Mouse (Mus musculus): ENCODE results near the gene Fam117a. TPM values are rescaled to one million over a fixed set of nuclear protein-coding genes. Genes with fewer than 3 reads are reported as not detected.

Gene Fam117a
- polyA plus RNA-seq, 1 experiment from 2014 or later: 3.0 TPM

- no peak for ATAC-seq
- Histone ChIP-seq H3K27me3 (replicated peaks; ENCODE audit: control insufficient read depth, insufficient read depth, low read length) (no peaks in the 10 kb centered on the region; the same call in 1 of the 2 replicates), H3K4me2 (ENCODE audit: low read length) (peak overlapping the region; percentile 27), H3K27ac (ENCODE audit: low read depth, low read length) (no peak overlapping the region), H3K4me3 (ENCODE audit: low read length) (no peak overlapping the region), H3K9ac (ENCODE audit: low read depth, low read length) (no peak overlapping the region; the same call in 1 of the 2 replicates), H3K4me1 (ENCODE audit: control insufficient read depth, insufficient read depth, low read depth, low read length) (peaks cover 12% of the 10 kb centered on the region), H3K36me3 (ENCODE audit: control insufficient read depth, insufficient read depth, low read length) (no peaks in the 10 kb centered on the region), H3K9me3 (ENCODE audit: control insufficient read depth, low read length) (no peaks in the 10 kb centered on the region)
- whole genome bisulfite sequencing: 15% methylated on average over 14 of the region's 14 CpGs
Measured at GRCm38 (mm10) chr11:95339471-95340021, 2.7 kb downstream of the Fam117a start.

GRCm38 (mm10) chr11:95340259-95340658 is 3.4 kb downstream of the Fam117a start:
- H3K4me2 ChIP-seq (ENCODE audit: low read length): no peak overlapping the region
- H3K4me1 ChIP-seq (ENCODE audit: control insufficient read depth, insufficient read depth, low read depth, low read length): peaks cover 12% of the 10 kb centered on the region
- no peak overlapping the region for H3K9ac ChIP-seq (ENCODE audit: low read depth, low read length)
- H3K27me3 ChIP-seq (replicated peaks; ENCODE audit: control insufficient read depth, insufficient read depth, low read length): no peaks in the 10 kb centered on the region; the same call in 1 of the 2 replicates
- WGBS: 23% methylated on average over 1 of the region's 1 CpGs
- H3K36me3 ChIP-seq (ENCODE audit: control insufficient read depth, insufficient read depth, low read length): no peaks in the 10 kb centered on the region
- no peak overlapping the region for H3K4me3 ChIP-seq (ENCODE audit: low read length)
- ATAC-seq: no peak
- H3K27ac ChIP-seq (ENCODE audit: low read depth, low read length): no peak overlapping the region
- H3K9me3 ChIP-seq (ENCODE audit: control insufficient read depth, low read length): no peaks in the 10 kb centered on the region

- Histone ChIP-seq H3K27me3 (replicated peaks; ENCODE audit: control insufficient read depth, insufficient read depth, low read length) (no peaks in the 10 kb centered on the region; the same call in 1 of the 2 replicates), H3K9me3 (ENCODE audit: control insufficient read depth, low read length) (no peaks in the 10 kb centered on the region), H3K4me3 (ENCODE audit: low read length) (no peak overlapping the region), H3K4me2 (ENCODE audit: low read length) (no peak overlapping the region), H3K36me3 (ENCODE audit: control insufficient read depth, insufficient read depth, low read length) (no peaks in the 10 kb centered on the region), H3K27ac (ENCODE audit: low read depth, low read length) (no peak overlapping the region), H3K9ac (ENCODE audit: low read depth, low read length) (no peak overlapping the region), H3K4me1 (ENCODE audit: control insufficient read depth, insufficient read depth, low read depth, low read length) (peaks cover 12% of the 10 kb centered on the region)
- ATAC-seq: no peak
- 37% methylated on average over 5 of the region's 5 CpGs for WGBS
Measured at GRCm38 (mm10) chr11:95340664-95341063, 3.8 kb downstream of the Fam117a start.

- Histone ChIP-seq H3K9ac (ENCODE audit: low read depth, low read length) (no peak overlapping the region), H3K27ac (ENCODE audit: low read depth, low read length) (no peak overlapping the region), H3K36me3 (ENCODE audit: control insufficient read depth, insufficient read depth, low read length) (no peaks in the 10 kb centered on the region), H3K27me3 (replicated peaks; ENCODE audit: control insufficient read depth, insufficient read depth, low read length) (no peaks in the 10 kb centered on the region; the same call in 1 of the 2 replicates), H3K9me3 (ENCODE audit: control insufficient read depth, low read length) (no peaks in the 10 kb centered on the region), H3K4me3 (ENCODE audit: low read length) (no peak overlapping the region), H3K4me1 (ENCODE audit: control insufficient read depth, insufficient read depth, low read depth, low read length) (peaks cover 6% of the 10 kb centered on the region), H3K4me2 (ENCODE audit: low read length) (no peak overlapping the region)
- WGBS: 63% methylated on average over 4 of the region's 4 CpGs
- no peak for ATAC-seq
Measured at GRCm38 (mm10) chr11:95343180-95343579, 6.4 kb downstream of the Fam117a start.

- no peak overlapping the region for H3K27ac ChIP-seq (ENCODE audit: low read depth, low read length)
- no peak overlapping the region for H3K4me3 ChIP-seq (ENCODE audit: low read length)
- WGBS: 68% methylated on average over 2 of the region's 2 CpGs
- H3K4me1 ChIP-seq (ENCODE audit: control insufficient read depth, insufficient read depth, low read depth, low read length): peaks cover 6% of the 10 kb centered on the region
- no peak for ATAC-seq
- no peaks in the 10 kb centered on the region for H3K27me3 ChIP-seq (replicated peaks; ENCODE audit: control insufficient read depth, insufficient read depth, low read length)
- H3K9ac ChIP-seq (ENCODE audit: low read depth, low read length): no peak overlapping the region
- no peak overlapping the region for H3K4me2 ChIP-seq (ENCODE audit: low read length)
- no peaks in the 10 kb centered on the region for H3K9me3 ChIP-seq (ENCODE audit: control insufficient read depth, low read length)
- no peaks in the 10 kb centered on the region for H3K36me3 ChIP-seq (ENCODE audit: control insufficient read depth, insufficient read depth, low read length)
Measured at GRCm38 (mm10) chr11:95344181-95344580, 7.4 kb downstream of the Fam117a start.

- no peaks in the 10 kb centered on the region for H3K9me3 ChIP-seq (ENCODE audit: control insufficient read depth, low read length)
- 68% methylated on average over 6 of the region's 6 CpGs for WGBS
- no peaks in the 10 kb centered on the region for H3K27me3 ChIP-seq (replicated peaks; ENCODE audit: control insufficient read depth, insufficient read depth, low read length)
- 0 out of 2 replicates have a peak overlapping the region, but pooled peaks have one; percentile 26 for H3K27ac ChIP-seq (ENCODE audit: low read depth, low read length)
- H3K9ac ChIP-seq (ENCODE audit: low read depth, low read length): no peak overlapping the region
- H3K4me2 ChIP-seq (ENCODE audit: low read length): no peak overlapping the region
- no peaks in the 10 kb centered on the region for H3K36me3 ChIP-seq (ENCODE audit: control insufficient read depth, insufficient read depth, low read length)
- H3K4me3 ChIP-seq (ENCODE audit: low read length): no peak overlapping the region
- no peaks in the 10 kb centered on the region for H3K4me1 ChIP-seq (ENCODE audit: control insufficient read depth, insufficient read depth, low read depth, low read length)
- ATAC-seq: no peak
Measured at GRCm38 (mm10) chr11:95350289-95350688, 13.5 kb downstream of the Fam117a start.

- Histone ChIP-seq H3K9me3 (ENCODE audit: control insufficient read depth, low read length) (no peaks in the 10 kb centered on the region), H3K4me3 (ENCODE audit: low read length) (no peak overlapping the region), H3K4me2 (ENCODE audit: low read length) (no peak overlapping the region), H3K27me3 (replicated peaks; ENCODE audit: control insufficient read depth, insufficient read depth, low read length) (no peaks in the 10 kb centered on the region), H3K27ac (ENCODE audit: low read depth, low read length) (no peak overlapping the region), H3K4me1 (ENCODE audit: control insufficient read depth, insufficient read depth, low read depth, low read length) (no peaks in the 10 kb centered on the region), H3K9ac (ENCODE audit: low read depth, low read length) (no peak overlapping the region), H3K36me3 (ENCODE audit: control insufficient read depth, insufficient read depth, low read length) (no peaks in the 10 kb centered on the region)
- no peak for ATAC-seq
- 92% methylated on average over 3 of the region's 3 CpGs for WGBS
Measured at GRCm38 (mm10) chr11:95350960-95351359, 14.1 kb downstream of the Fam117a start.

- Histone ChIP-seq H3K4me1 (ENCODE audit: control insufficient read depth, insufficient read depth, low read depth, low read length) (peaks cover 4% of the 10 kb centered on the region), H3K9me3 (ENCODE audit: control insufficient read depth, low read length) (no peaks in the 10 kb centered on the region), H3K4me3 (ENCODE audit: low read length) (no peak overlapping the region), H3K4me2 (ENCODE audit: low read length) (no peak overlapping the region), H3K27ac (ENCODE audit: low read depth, low read length) (no peak overlapping the region), H3K27me3 (replicated peaks; ENCODE audit: control insufficient read depth, insufficient read depth, low read length) (no peaks in the 10 kb centered on the region), H3K36me3 (ENCODE audit: control insufficient read depth, insufficient read depth, low read length) (no peaks in the 10 kb centered on the region), H3K9ac (ENCODE audit: low read depth, low read length) (no peak overlapping the region)
- no peak for ATAC-seq
- WGBS: 85% methylated on average over 2 of the region's 2 CpGs
Measured at GRCm38 (mm10) chr11:95352686-95353085, 15.9 kb downstream of the Fam117a start.

GRCm38 (mm10) chr11:95353226-95353625 is 16.4 kb downstream of the Fam117a start:
- Histone ChIP-seq H3K9ac (ENCODE audit: low read depth, low read length) (no peak overlapping the region), H3K4me3 (ENCODE audit: low read length) (no peak overlapping the region), H3K4me2 (ENCODE audit: low read length) (no peak overlapping the region), H3K36me3 (ENCODE audit: control insufficient read depth, insufficient read depth, low read length) (no peaks in the 10 kb centered on the region), H3K27me3 (replicated peaks; ENCODE audit: control insufficient read depth, insufficient read depth, low read length) (no peaks in the 10 kb centered on the region), H3K4me1 (ENCODE audit: control insufficient read depth, insufficient read depth, low read depth, low read length) (peaks cover 4% of the 10 kb centered on the region), H3K27ac (ENCODE audit: low read depth, low read length) (no peak overlapping the region), H3K9me3 (ENCODE audit: control insufficient read depth, low read length) (no peaks in the 10 kb centered on the region)
- no peak for ATAC-seq
- WGBS: 93% methylated on average over 9 of the region's 9 CpGs
